8 mouse cellular contexts compared by ENCODE assay signal in genomic region chr9:47624565-47625520, GRCm38 (mm10).
DNase-seq lines count a peak whose midpoint lies in the region; ATAC-seq lines count a peak whose summit lies in the region.

No protein-coding gene starts in this region.

- H3K4me2 ChIP-seq in forebrain, embryonic 14.5 days (ENCODE audit: low read length) = no peak overlapping the region
- H3K4me2 ChIP-seq in forebrain, embryonic 11.5 days (ENCODE audit: low read depth, low read length, severe bottlenecking) = no peak overlapping the region
- peak overlapping the region; percentile 26; the same call in 1 of the 2 replicates for H3K4me2 ChIP-seq in limb, embryonic 15.5 days
- no peak overlapping the region; the same call in 1 of the 2 replicates for H3K4me2 ChIP-seq in stomach, embryonic 15.5 days
- H3K4me2 ChIP-seq in forebrain, embryonic 12.5 days = no peak overlapping the region

- no peak overlapping the region for H3K27ac ChIP-seq in forebrain, embryonic 14.5 days (ENCODE audit: low read depth, low read length)
- no peak overlapping the region for H3K27ac ChIP-seq in forebrain, embryonic 11.5 days (ENCODE audit: low read depth, low read length)
- H3K27ac ChIP-seq in limb, embryonic 15.5 days = peak overlapping the region; percentile 73; the same call in 1 of the 2 replicates
- peak overlapping the region; percentile 49; the same call in 1 of the 2 replicates for H3K27ac ChIP-seq in stomach, embryonic 15.5 days
- no peak overlapping the region for H3K27ac ChIP-seq in forebrain, embryonic 12.5 days

- H3K4me1 ChIP-seq in forebrain, embryonic 14.5 days (ENCODE audit: control insufficient read depth, insufficient read depth, low read length) = peaks cover 33% of the 10 kb centered on the region
- H3K4me1 ChIP-seq in forebrain, embryonic 11.5 days (replicated peaks; ENCODE audit: control insufficient read depth, insufficient read depth, low read length) = peaks cover 5% of the 10 kb centered on the region; the same call in 1 of the 2 replicates
- H3K4me1 ChIP-seq in limb, embryonic 15.5 days = peaks cover 30% of the 10 kb centered on the region
- peaks cover 20% of the 10 kb centered on the region; the same call in 1 of the 2 replicates for H3K4me1 ChIP-seq in stomach, embryonic 15.5 days
- H3K4me1 ChIP-seq in forebrain, embryonic 12.5 days = peaks cover 18% of the 10 kb centered on the region

- H3K36me3 ChIP-seq in forebrain, embryonic 14.5 days (ENCODE audit: control insufficient read depth, insufficient read depth, low read length) = no peaks in the 10 kb centered on the region
- no peaks in the 10 kb centered on the region for H3K36me3 ChIP-seq in forebrain, embryonic 11.5 days (ENCODE audit: control insufficient read depth, insufficient read depth, low read length)
- H3K36me3 ChIP-seq in limb, embryonic 15.5 days = no peaks in the 10 kb centered on the region
- no peaks in the 10 kb centered on the region for H3K36me3 ChIP-seq in stomach, embryonic 15.5 days
- no peaks in the 10 kb centered on the region for H3K36me3 ChIP-seq in forebrain, embryonic 12.5 days (replicated peaks)

- H3K9me3 ChIP-seq in forebrain, embryonic 14.5 days (replicated peaks; ENCODE audit: control insufficient read depth, low read length) = no peaks in the 10 kb centered on the region
- no peaks in the 10 kb centered on the region for H3K9me3 ChIP-seq in forebrain, embryonic 11.5 days (ENCODE audit: control insufficient read depth, low read length)
- H3K9me3 ChIP-seq in limb, embryonic 15.5 days = no peaks in the 10 kb centered on the region
- H3K9me3 ChIP-seq in stomach, embryonic 15.5 days = no peaks in the 10 kb centered on the region
- no peaks in the 10 kb centered on the region for H3K9me3 ChIP-seq in forebrain, embryonic 12.5 days

- ATAC-seq in forebrain, embryonic 14.5 days = no peak
- no peak for ATAC-seq in forebrain, embryonic 11.5 days (replicated peaks; ENCODE audit: low FRiP score)
- peak; percentile 91 for ATAC-seq in limb, embryonic 15.5 days (ENCODE audit: insufficient number of reproducible peaks, low FRiP score, low TSS enrichment, low read depth)
- peak; percentile 50; the same call in 1 of the 2 replicates for ATAC-seq in stomach, embryonic 15.5 days (ENCODE audit: insufficient read depth, low FRiP score, low read depth)
- ATAC-seq in forebrain, embryonic 12.5 days (ENCODE audit: low FRiP score) = no peak

- peak; percentile 47 for DNase-seq in forebrain, embryonic 14.5 days (ENCODE audit: low spot score)
- no peak for DNase-seq in forebrain, embryonic 11.5 days (ENCODE audit: low spot score)
- DNase-seq in 3134 (ENCODE audit: extremely low read depth, insufficient read length, low spot score) = peak; percentile 64
- DNase-seq in gastrocnemius, postnatal 25 days = peak; percentile 53
- DNase-seq in cerebellum, adult 18-20 months = no peak

- H3K4me3 ChIP-seq in forebrain, embryonic 14.5 days (ENCODE audit: low read depth, low read length) = no peak overlapping the region
- H3K4me3 ChIP-seq in forebrain, embryonic 11.5 days (ENCODE audit: low read depth, low read length) = no peak overlapping the region
- no peak overlapping the region for H3K4me3 ChIP-seq in limb, embryonic 15.5 days
- no peak overlapping the region for H3K4me3 ChIP-seq in stomach, embryonic 15.5 days (replicated peaks)
- H3K4me3 ChIP-seq in forebrain, embryonic 12.5 days (replicated peaks) = no peak overlapping the region

- H3K9ac ChIP-seq in forebrain, embryonic 14.5 days (ENCODE audit: low read length) = no peak overlapping the region
- H3K9ac ChIP-seq in forebrain, embryonic 11.5 days (ENCODE audit: low read length) = no peak overlapping the region
- no peak overlapping the region for H3K9ac ChIP-seq in limb, embryonic 15.5 days
- no peak overlapping the region for H3K9ac ChIP-seq in stomach, embryonic 15.5 days
- H3K9ac ChIP-seq in forebrain, embryonic 12.5 days = no peak overlapping the region

- no peaks in the 10 kb centered on the region for H3K27me3 ChIP-seq in forebrain, embryonic 14.5 days (replicated peaks; ENCODE audit: control insufficient read depth, insufficient read depth, low read length)
- no peaks in the 10 kb centered on the region for H3K27me3 ChIP-seq in forebrain, embryonic 11.5 days (ENCODE audit: control insufficient read depth, insufficient read depth, low read length)
- no peaks in the 10 kb centered on the region; the same call in 1 of the 2 replicates for H3K27me3 ChIP-seq in limb, embryonic 15.5 days
- H3K27me3 ChIP-seq in stomach, embryonic 15.5 days (replicated peaks) = no peaks in the 10 kb centered on the region
- H3K27me3 ChIP-seq in forebrain, embryonic 12.5 days = no peaks in the 10 kb centered on the region

- WGBS in forebrain, embryonic 14.5 days = 89% methylated on average over 17 of the region's 17 CpGs
- WGBS in forebrain, embryonic 11.5 days = 91% methylated on average over 17 of the region's 17 CpGs
- 49% methylated on average over 17 of the region's 17 CpGs for WGBS in limb, embryonic 15.5 days
- WGBS in stomach, embryonic 15.5 days = 52% methylated on average over 17 of the region's 17 CpGs
- 90% methylated on average over 17 of the region's 17 CpGs for WGBS in forebrain, embryonic 12.5 days

Comparison
In these comparisons a context has a peak if more than half of its experiments do, and no peak if none do; other contexts are left out.
1. DNase-seq: peak in forebrain, embryonic 14.5 days (single experiment), 3134 (single experiment) and gastrocnemius, postnatal 25 days (single experiment); none in forebrain, embryonic 11.5 days (single experiment) and cerebellum, adult 18-20 months (0 of 2).
2. ATAC-seq: peak in limb, embryonic 15.5 days (single experiment) and stomach, embryonic 15.5 days (single experiment); none in forebrain, embryonic 14.5 days (single experiment), forebrain, embryonic 11.5 days (single experiment) and forebrain, embryonic 12.5 days (single experiment).
3. H3K27ac ChIP-seq: peak in limb, embryonic 15.5 days (single experiment) and stomach, embryonic 15.5 days (single experiment); none in forebrain, embryonic 14.5 days (single experiment), forebrain, embryonic 11.5 days (single experiment) and forebrain, embryonic 12.5 days (single experiment).